Mouse (Mus musculus): ENCODE measurements around the gene Sowahc.

DNA sequence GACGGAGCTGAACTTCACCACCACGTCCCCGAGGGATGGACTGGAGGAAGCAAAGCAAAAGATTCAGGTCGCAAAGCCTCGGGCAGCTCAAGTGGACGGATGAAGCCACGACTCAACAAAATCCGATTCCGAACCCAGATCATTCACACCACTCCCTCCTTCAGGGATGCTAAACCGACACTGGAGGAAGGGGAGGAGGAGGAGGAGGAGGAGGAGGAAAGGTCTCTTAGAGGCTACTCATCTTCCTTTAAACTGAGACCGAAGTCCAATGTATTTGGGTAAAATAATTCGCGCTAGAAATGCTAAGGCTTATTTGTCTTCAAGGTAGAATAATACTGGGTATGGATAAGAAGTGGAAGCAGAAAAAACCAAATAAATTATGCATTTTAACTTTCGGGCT lies 1.5 kb downstream of the Sowahc start:
- no peak for TF ChIP-seq POLR2A (IDR thresholded peaks at IDR 0.05; ENCODE audit: insufficient read depth, low read depth, low read length)
- TF ChIP-seq CTCF (IDR thresholded peaks at IDR 0.05): no peak
